Mouse (Mus musculus): ENCODE measurements around the gene Wwtr1.

DNA sequence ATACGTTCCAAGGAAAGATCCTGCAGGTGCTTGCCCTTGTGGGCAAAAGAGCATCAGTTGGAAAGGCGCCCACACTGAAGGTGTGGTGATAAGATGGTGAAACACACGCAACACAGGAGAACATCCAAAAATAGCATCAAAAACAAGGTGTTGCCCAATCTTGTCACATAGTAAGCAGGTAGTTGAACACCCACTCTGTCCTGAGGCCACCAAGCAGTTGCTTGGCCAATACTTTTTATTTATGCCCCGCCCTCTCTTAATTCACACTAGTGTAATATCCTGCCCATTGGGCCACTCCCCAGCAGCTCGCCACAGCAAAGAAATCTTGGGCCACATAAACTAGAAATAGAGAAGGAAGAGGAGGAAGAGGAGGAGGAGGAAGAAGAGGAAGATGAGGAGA, 22.6 kb downstream of the Wwtr1 start:
- TF ChIP-seq POLR2A (IDR thresholded peaks at IDR 0.05; ENCODE audit: extremely low read depth, insufficient read depth, low read length) (no peak), CTCF (IDR thresholded peaks at IDR 0.05; ENCODE audit: low read depth, low read length) (no peak)

Measured in liver, adult 2 months (tissue).